Mouse (Mus musculus): Measurements from ENCODE around the gene Xylb.

Xylb gene

GRCm38 (mm10) chr9:119357331-119358057 lies at the start of gene Xylb:
Gene Xylb, plus strand, starts transcription at chr9:119357381.
- peak; percentile 94 for DNase-seq (ENCODE audit: low read depth, low spot score)

- no peak for DNase-seq (ENCODE audit: low read depth, low spot score)
These were observed 48.1 kb upstream of the Xylb start for GRCm38 (mm10) chr9:119309067-119309466.

- no peak for DNase-seq (ENCODE audit: low read depth, low spot score)
These were observed 44.1 kb upstream of the Xylb start for GRCm38 (mm10) chr9:119313096-119313495.

- no peak for DNase-seq (ENCODE audit: low read depth, low spot score)
These were observed 38.3 kb upstream of the Xylb start for GRCm38 (mm10) chr9:119318891-119319290.

GRCm38 (mm10) chr9:119320446-119320845 lies 36.7 kb upstream of the Xylb start:
- DNase-seq (ENCODE audit: low read depth, low spot score), result no peak

- DNase-seq (ENCODE audit: low read depth, low spot score), result peak; percentile 26
These were observed 36.2 kb upstream of the Xylb start for GRCm38 (mm10) chr9:119320946-119321345.

- DNase-seq (ENCODE audit: low read depth, low spot score), result no peak
These were observed 35.6 kb upstream of the Xylb start for GRCm38 (mm10) chr9:119321392-119322229.

- DNase-seq (ENCODE audit: low read depth, low spot score), result peak; percentile 100
These were observed 34.6 kb upstream of the Xylb start, which contains the start of gene Oxsr1 for GRCm38 (mm10) chr9:119322289-119323259. Gene Oxsr1, minus strand, starts transcription at chr9:119322427.

- no peak for DNase-seq (ENCODE audit: low read depth, low spot score)
These were observed 33.9 kb upstream of the Xylb start for GRCm38 (mm10) chr9:119323260-119323645.

GRCm38 (mm10) chr9:119324130-119324529 lies 33.1 kb upstream of the Xylb start:
- DNase-seq (ENCODE audit: low read depth, low spot score), result peak; percentile 13

- no peak for DNase-seq (ENCODE audit: low read depth, low spot score)
These were observed 28.7 kb upstream of the Xylb start for GRCm38 (mm10) chr9:119328488-119328887.

- DNase-seq (ENCODE audit: low read depth, low spot score), result no peak
These were observed 26.8 kb upstream of the Xylb start for GRCm38 (mm10) chr9:119330186-119330963.

GRCm38 (mm10) chr9:119334324-119334723 lies 22.9 kb upstream of the Xylb start:
- DNase-seq (ENCODE audit: low read depth, low spot score), result no peak

GRCm38 (mm10) chr9:119334834-119335233 lies 22.3 kb upstream of the Xylb start:
- DNase-seq (ENCODE audit: low read depth, low spot score), result no peak

GRCm38 (mm10) chr9:119335571-119335970 lies 21.6 kb upstream of the Xylb start:
- DNase-seq (ENCODE audit: low read depth, low spot score), result no peak

- no peak for DNase-seq (ENCODE audit: low read depth, low spot score)
These were observed 19.3 kb upstream of the Xylb start for GRCm38 (mm10) chr9:119337842-119338241.

GRCm38 (mm10) chr9:119338350-119338749 lies 18.8 kb upstream of the Xylb start:
- DNase-seq (ENCODE audit: low read depth, low spot score), result no peak

- DNase-seq (ENCODE audit: low read depth, low spot score), result no peak
These were observed 18.1 kb upstream of the Xylb start for GRCm38 (mm10) chr9:119339106-119339505.

GRCm38 (mm10) chr9:119339558-119340211 lies 17.5 kb upstream of the Xylb start, which contains the start of gene Acaa1a:
Gene Acaa1a, plus strand, starts transcription at chr9:119339676.
- DNase-seq (ENCODE audit: low read depth, low spot score), result peak; percentile 90

GRCm38 (mm10) chr9:119340212-119340580 lies 17.0 kb upstream of the Xylb start:
- DNase-seq (ENCODE audit: low read depth, low spot score), result no peak

All from A20 (cell line).